Mouse (Mus musculus): ENCODE measurements around the gene Mvp. TPM values are rescaled to one million over a fixed set of nuclear protein-coding genes. Genes with fewer than 3 reads are reported as not detected.
A peak's percentile ranks its signal among the peaks of the same experiment; 100 is the strongest.

Gene Mvp
- polyA plus RNA-seq, 1 experiment = 15.1 TPM

- no peak for TF ChIP-seq POLR2A (IDR thresholded peaks at IDR 0.05; ENCODE audit: borderline replicate concordance, control insufficient read depth, low read depth, low read length)
- no peak for TF ChIP-seq CTCF (IDR thresholded peaks at IDR 0.05; ENCODE audit: control insufficient read depth, insufficient read depth, low read length)
- no peak overlapping the region for H3K27ac ChIP-seq (ENCODE audit: control insufficient read depth, insufficient read depth, low read depth, low read length, poor library complexity)
- no peaks in the 10 kb centered on the region for H3K4me1 ChIP-seq (ENCODE audit: control insufficient read depth, insufficient read depth, low read length)
- H3K4me3 ChIP-seq (replicated peaks; ENCODE audit: control insufficient read depth, low read depth, low read length) = no peak overlapping the region
- 81% methylated on average over 8 of the region's 8 CpGs for WGBS
Observed at GRCm38 (mm10) chr7:126988816-126989215, 25.6 kb downstream of the Mvp start.

- H3K4me1 ChIP-seq (ENCODE audit: control insufficient read depth, insufficient read depth, low read length) = no peaks in the 10 kb centered on the region
- 62% methylated on average over 9 of the region's 9 CpGs for WGBS
- TF ChIP-seq POLR2A (IDR thresholded peaks at IDR 0.05; ENCODE audit: borderline replicate concordance, control insufficient read depth, low read depth, low read length) (no peak), CTCF (IDR thresholded peaks at IDR 0.05; ENCODE audit: control insufficient read depth, insufficient read depth, low read length) (peak; percentile 41; the same call in 1 of the 2 replicates)
- no peak overlapping the region for H3K27ac ChIP-seq (ENCODE audit: control insufficient read depth, insufficient read depth, low read depth, low read length, poor library complexity)
- H3K4me3 ChIP-seq (replicated peaks; ENCODE audit: control insufficient read depth, low read depth, low read length) = no peak overlapping the region
Observed at GRCm38 (mm10) chr7:126986319-126986718, 28.1 kb downstream of the Mvp start.

GRCm38 (mm10) chr7:126984667-126985444, 29.6 kb downstream of the Mvp start:
- 82% methylated on average over 10 of the region's 10 CpGs for WGBS
- Histone ChIP-seq H3K4me3 (replicated peaks; ENCODE audit: control insufficient read depth, low read depth, low read length) (no peak overlapping the region), H3K27ac (ENCODE audit: control insufficient read depth, insufficient read depth, low read depth, low read length, poor library complexity) (no peak overlapping the region), H3K4me1 (ENCODE audit: control insufficient read depth, insufficient read depth, low read length) (no peaks in the 10 kb centered on the region; the same call in 1 of the 2 replicates)
- TF ChIP-seq CTCF (IDR thresholded peaks at IDR 0.05; ENCODE audit: control insufficient read depth, insufficient read depth, low read length) (no peak), POLR2A (IDR thresholded peaks at IDR 0.05; ENCODE audit: borderline replicate concordance, control insufficient read depth, low read depth, low read length) (no peak)

- H3K27ac ChIP-seq (ENCODE audit: control insufficient read depth, insufficient read depth, low read depth, low read length, poor library complexity) = no peak overlapping the region
- 86% methylated on average over 7 of the region's 7 CpGs for WGBS
- no peaks in the 10 kb centered on the region; the same call in 1 of the 2 replicates for H3K4me1 ChIP-seq (ENCODE audit: control insufficient read depth, insufficient read depth, low read length)
- no peak for TF ChIP-seq POLR2A (IDR thresholded peaks at IDR 0.05; ENCODE audit: borderline replicate concordance, control insufficient read depth, low read depth, low read length)
- no peak for TF ChIP-seq CTCF (IDR thresholded peaks at IDR 0.05; ENCODE audit: control insufficient read depth, insufficient read depth, low read length)
- H3K4me3 ChIP-seq (replicated peaks; ENCODE audit: control insufficient read depth, low read depth, low read length) = no peak overlapping the region
Observed at GRCm38 (mm10) chr7:126983113-126983512, 31.3 kb downstream of the Mvp start.

GRCm38 (mm10) chr7:126982054-126982453, 32.4 kb downstream of the Mvp start:
- 56% methylated on average over 4 of the region's 4 CpGs for WGBS
- Histone ChIP-seq H3K4me1 (ENCODE audit: control insufficient read depth, insufficient read depth, low read length) (peaks cover under 1% of the 10 kb centered on the region; the same call in 1 of the 2 replicates), H3K27ac (ENCODE audit: control insufficient read depth, insufficient read depth, low read depth, low read length, poor library complexity) (no peak overlapping the region), H3K4me3 (replicated peaks; ENCODE audit: control insufficient read depth, low read depth, low read length) (no peak overlapping the region)
- TF ChIP-seq CTCF (IDR thresholded peaks at IDR 0.05; ENCODE audit: control insufficient read depth, insufficient read depth, low read length) (no peak), POLR2A (IDR thresholded peaks at IDR 0.05; ENCODE audit: borderline replicate concordance, control insufficient read depth, low read depth, low read length) (no peak)

- Histone ChIP-seq H3K4me3 (replicated peaks; ENCODE audit: control insufficient read depth, low read depth, low read length) (no peak overlapping the region), H3K4me1 (ENCODE audit: control insufficient read depth, insufficient read depth, low read length) (peaks cover 2% of the 10 kb centered on the region; the same call in 1 of the 2 replicates), H3K27ac (ENCODE audit: control insufficient read depth, insufficient read depth, low read depth, low read length, poor library complexity) (no peak overlapping the region)
- WGBS = 80% methylated on average over 2 of the region's 2 CpGs
- no peak for TF ChIP-seq POLR2A (IDR thresholded peaks at IDR 0.05; ENCODE audit: borderline replicate concordance, control insufficient read depth, low read depth, low read length)
- no peak for TF ChIP-seq CTCF (IDR thresholded peaks at IDR 0.05; ENCODE audit: control insufficient read depth, insufficient read depth, low read length)
Observed at GRCm38 (mm10) chr7:126981601-126982000, 32.8 kb downstream of the Mvp start.

GRCm38 (mm10) chr7:126978841-126979240, 35.6 kb downstream of the Mvp start:
- H3K4me1 ChIP-seq (ENCODE audit: control insufficient read depth, insufficient read depth, low read length) = peaks cover 2% of the 10 kb centered on the region; the same call in 1 of the 2 replicates
- H3K27ac ChIP-seq (ENCODE audit: control insufficient read depth, insufficient read depth, low read depth, low read length, poor library complexity) = no peak overlapping the region
- H3K4me3 ChIP-seq (replicated peaks; ENCODE audit: control insufficient read depth, low read depth, low read length) = no peak overlapping the region
- TF ChIP-seq CTCF (IDR thresholded peaks at IDR 0.05; ENCODE audit: control insufficient read depth, insufficient read depth, low read length) (no peak), POLR2A (IDR thresholded peaks at IDR 0.05; ENCODE audit: borderline replicate concordance, control insufficient read depth, low read depth, low read length) (no peak)
- WGBS = 64% methylated on average over 6 of the region's 6 CpGs

- no peak for TF ChIP-seq CTCF (IDR thresholded peaks at IDR 0.05; ENCODE audit: control insufficient read depth, insufficient read depth, low read length)
- no peak for TF ChIP-seq POLR2A (IDR thresholded peaks at IDR 0.05; ENCODE audit: borderline replicate concordance, control insufficient read depth, low read depth, low read length)
- WGBS = 25% methylated on average over 14 of the region's 14 CpGs
- Histone ChIP-seq H3K4me1 (ENCODE audit: control insufficient read depth, insufficient read depth, low read length) (peaks cover 2% of the 10 kb centered on the region; the same call in 1 of the 2 replicates), H3K4me3 (replicated peaks; ENCODE audit: control insufficient read depth, low read depth, low read length) (peak overlapping the region; percentile 87), H3K27ac (ENCODE audit: control insufficient read depth, insufficient read depth, low read depth, low read length, poor library complexity) (peak overlapping the region; percentile 50)
Observed at GRCm38 (mm10) chr7:126976878-126977459, 37.5 kb downstream of the Mvp start.

Measured in bone marrow, adult 2 months (tissue).